Mouse (Mus musculus): ENCODE data around the gene Snrpn. TPM values are rescaled to one million over a fixed set of nuclear protein-coding genes. Genes with fewer than 3 reads are reported as not detected.

The Snrpn gene
- total and polyA plus RNA-seq, 2 experiments from 2014 or later = 529 to 1,123 TPM

DNA sequence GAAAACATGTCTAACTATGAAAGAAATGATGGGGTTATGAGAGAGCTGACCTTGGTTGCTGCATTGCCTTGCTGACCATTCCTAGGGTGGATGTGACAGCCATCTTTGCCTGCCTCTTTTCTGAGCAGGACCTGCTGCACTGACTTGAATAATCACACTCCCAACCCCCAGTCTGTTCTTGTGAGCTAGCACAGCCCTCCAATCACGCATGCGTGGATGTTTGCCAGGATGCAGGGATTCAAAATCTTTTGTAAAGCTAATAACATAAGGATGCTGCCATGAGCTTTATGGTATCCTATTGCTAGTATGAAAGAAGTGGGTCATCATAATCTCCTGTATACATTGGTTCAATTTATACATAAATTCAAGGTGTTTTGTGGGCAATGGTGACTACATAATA is 63.7 kb downstream of the Snrpn start:
- TF ChIP-seq CTCF (IDR thresholded peaks at IDR 0.05; ENCODE audit: low read depth) = no peak
- ATAC-seq (no peak), DNase-seq (ENCODE audit: low spot score) (peak; percentile 9)
- Histone ChIP-seq H3K4me2 (ENCODE audit: low read depth, low read length) (no peak overlapping the region), H3K4me1 (ENCODE audit: insufficient read depth, low read length) (no peaks in the 10 kb centered on the region), H3K9me3 (ENCODE audit: low read length) (no peaks in the 10 kb centered on the region), H3K36me3 (ENCODE audit: insufficient read depth, low read length) (no peaks in the 10 kb centered on the region), H3K27ac (no peak overlapping the region), H3K4me3 (ENCODE audit: low read length) (no peak overlapping the region), H3K9ac (replicated peaks; ENCODE audit: low read length) (no peak overlapping the region), H3K27me3 (ENCODE audit: insufficient read depth, low read length) (no peaks in the 10 kb centered on the region)
- 57% methylated on average over 2 of the region's 2 CpGs for WGBS

DNA sequence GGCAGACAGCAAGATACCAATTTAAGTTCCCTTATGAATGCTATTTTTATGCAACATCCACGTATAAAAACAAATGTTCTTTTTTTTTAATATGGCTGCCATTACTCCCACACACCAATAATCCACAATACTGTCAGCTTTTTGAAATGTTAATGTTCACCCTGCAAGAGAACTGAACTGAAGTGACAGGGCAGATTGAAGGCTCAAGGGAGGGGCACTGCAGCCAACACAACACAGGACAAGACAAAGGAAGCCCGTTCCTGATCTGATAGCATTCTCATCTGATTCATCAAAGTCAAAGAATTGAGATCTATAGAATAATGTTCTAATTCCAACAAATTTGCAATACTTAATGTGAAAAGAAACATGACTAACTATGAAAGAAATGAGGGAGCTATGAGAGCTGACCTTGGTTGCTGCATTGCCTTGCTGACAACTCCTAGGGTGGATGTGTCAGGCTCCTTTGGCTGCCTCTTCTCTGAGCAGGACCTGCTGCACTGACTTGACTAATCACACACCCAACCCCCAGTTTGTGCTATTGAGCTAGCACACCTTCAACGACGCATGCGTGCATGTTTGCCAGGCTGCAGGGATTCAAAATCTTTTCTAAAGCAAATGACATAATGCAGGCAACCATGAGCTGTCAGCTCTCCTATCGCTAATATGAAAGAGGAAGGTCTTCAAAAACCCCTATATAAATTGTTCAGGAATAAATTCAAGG is 92.4 kb downstream of the Snrpn start:
- Histone ChIP-seq H3K36me3 (ENCODE audit: insufficient read depth, low read length) (no peaks in the 10 kb centered on the region), H3K27ac (peak overlapping the region; percentile 20), H3K4me3 (ENCODE audit: low read length) (peak overlapping the region; percentile 18), H3K4me1 (ENCODE audit: insufficient read depth, low read length) (no peaks in the 10 kb centered on the region), H3K4me2 (ENCODE audit: low read depth, low read length) (peak overlapping the region; percentile 27), H3K27me3 (ENCODE audit: insufficient read depth, low read length) (no peaks in the 10 kb centered on the region), H3K9me3 (ENCODE audit: low read length) (no peaks in the 10 kb centered on the region), H3K9ac (replicated peaks; ENCODE audit: low read length) (no peak overlapping the region)
- WGBS = 59% methylated on average over 6 of the region's 6 CpGs
- ATAC-seq (peak; percentile 82), DNase-seq (ENCODE audit: low spot score) (peak; percentile 75)
- TF ChIP-seq CTCF (IDR thresholded peaks at IDR 0.05; ENCODE audit: low read depth) = no peak

DNA sequence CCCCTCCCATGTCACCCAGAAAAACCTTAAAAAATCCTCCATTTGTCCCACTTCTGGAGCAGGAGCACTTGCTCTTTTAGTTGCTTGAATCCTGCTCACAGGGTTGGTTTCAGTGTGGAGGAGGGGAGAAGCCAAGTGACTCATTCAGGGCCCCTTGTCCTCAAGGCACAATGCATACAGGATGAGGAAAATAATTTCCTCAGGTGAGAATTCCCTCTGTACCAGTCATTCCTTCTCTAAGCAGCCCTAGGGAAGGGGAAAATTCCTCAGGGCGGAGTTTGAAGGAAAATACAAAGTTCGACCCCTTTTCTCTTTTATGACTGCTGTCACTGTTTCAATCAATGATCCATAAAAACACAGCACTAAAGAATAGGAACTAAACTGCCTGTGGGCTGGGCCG is 126.8 kb downstream of the Snrpn start:
- no peaks in the 10 kb centered on the region for H3K36me3 ChIP-seq (ENCODE audit: insufficient read depth, low read length)
- ATAC-seq = no peak
- no peak overlapping the region for H3K4me3 ChIP-seq (ENCODE audit: low read length)
- H3K9ac ChIP-seq (replicated peaks; ENCODE audit: low read length) = no peak overlapping the region
- 0 out of 2 replicates have a peak, but pooled peaks cover 4% of the 10 kb centered on the region for H3K9me3 ChIP-seq (ENCODE audit: low read length)
- no peak for DNase-seq (ENCODE audit: low spot score)
- WGBS = 60% methylated on average over 3 of the region's 3 CpGs
- no peak overlapping the region for H3K4me2 ChIP-seq (ENCODE audit: low read depth, low read length)
- H3K27me3 ChIP-seq (ENCODE audit: insufficient read depth, low read length) = no peaks in the 10 kb centered on the region
- TF ChIP-seq CTCF (IDR thresholded peaks at IDR 0.05; ENCODE audit: low read depth) = no peak
- no peak overlapping the region for H3K27ac ChIP-seq
- H3K4me1 ChIP-seq (ENCODE audit: insufficient read depth, low read length) = no peaks in the 10 kb centered on the region

DNA sequence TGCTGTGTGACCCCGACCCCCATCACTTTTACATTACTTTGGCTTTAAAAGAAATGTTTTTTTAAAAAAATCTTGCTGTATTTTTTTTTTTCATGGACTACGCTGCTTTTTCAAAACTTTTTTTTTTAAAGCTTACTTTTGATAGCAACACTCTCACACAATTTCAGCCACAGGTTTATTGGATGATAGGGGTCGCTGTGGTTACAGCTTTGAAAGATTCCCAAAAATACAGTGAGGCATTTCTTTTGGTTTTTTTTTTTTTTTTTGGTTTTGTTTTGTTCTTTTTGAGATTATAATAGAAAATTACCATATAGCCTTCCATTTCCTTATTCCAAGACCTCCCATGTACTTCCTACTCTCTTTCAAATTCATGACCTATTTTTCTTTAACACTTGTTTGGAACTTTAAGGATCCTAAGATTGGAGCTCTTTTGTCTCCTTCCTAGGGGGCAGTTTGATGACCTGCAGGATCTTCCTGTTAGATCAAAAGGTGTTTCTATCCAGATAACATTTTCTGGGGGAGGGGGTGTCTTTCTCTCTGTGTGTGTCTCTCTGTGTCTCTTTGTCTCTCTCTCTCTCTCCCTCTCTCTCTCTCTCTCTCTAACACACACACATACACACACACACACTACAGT is 132.2 kb downstream of the Snrpn start:
- Histone ChIP-seq H3K27ac (no peak overlapping the region), H3K9me3 (ENCODE audit: low read length) (0 out of 2 replicates have a peak, but pooled peaks cover 8% of the 10 kb centered on the region), H3K9ac (replicated peaks; ENCODE audit: low read length) (no peak overlapping the region), H3K4me3 (ENCODE audit: low read length) (no peak overlapping the region), H3K27me3 (ENCODE audit: insufficient read depth, low read length) (no peaks in the 10 kb centered on the region), H3K4me2 (ENCODE audit: low read depth, low read length) (no peak overlapping the region), H3K36me3 (ENCODE audit: insufficient read depth, low read length) (no peaks in the 10 kb centered on the region), H3K4me1 (ENCODE audit: insufficient read depth, low read length) (no peaks in the 10 kb centered on the region)
- 40% methylated on average over 3 of the region's 3 CpGs for WGBS
- DNase-seq (ENCODE audit: low spot score) (peak; percentile 45), ATAC-seq (no peak)
- peak; percentile 35 for TF ChIP-seq CTCF (IDR thresholded peaks at IDR 0.05; ENCODE audit: low read depth)

DNA sequence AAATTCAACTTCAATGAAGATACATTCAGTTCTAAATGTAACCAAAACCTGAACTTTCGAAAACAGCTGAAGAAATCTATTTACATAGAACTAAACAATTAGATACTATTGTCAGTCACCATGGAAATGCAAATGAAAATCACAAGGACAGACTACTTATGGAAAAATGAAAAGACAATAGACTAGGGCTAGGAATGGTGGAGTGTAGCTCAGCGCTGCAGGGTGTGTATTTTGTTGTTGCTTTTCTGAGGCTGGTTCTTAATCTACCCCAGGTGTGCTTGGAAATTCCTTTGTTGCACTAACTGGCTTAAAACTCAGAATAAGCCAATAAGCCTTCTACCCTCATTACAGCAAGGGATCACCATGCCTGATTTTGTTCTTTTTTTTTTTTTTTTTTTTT is 133.8 kb downstream of the Snrpn start:
- Histone ChIP-seq H3K4me1 (ENCODE audit: insufficient read depth, low read length) (no peaks in the 10 kb centered on the region), H3K9me3 (ENCODE audit: low read length) (0 out of 2 replicates have a peak, but pooled peaks cover 8% of the 10 kb centered on the region), H3K27ac (no peak overlapping the region), H3K9ac (replicated peaks; ENCODE audit: low read length) (no peak overlapping the region), H3K4me3 (ENCODE audit: low read length) (no peak overlapping the region), H3K4me2 (ENCODE audit: low read depth, low read length) (no peak overlapping the region), H3K36me3 (ENCODE audit: insufficient read depth, low read length) (no peaks in the 10 kb centered on the region), H3K27me3 (ENCODE audit: insufficient read depth, low read length) (no peaks in the 10 kb centered on the region)
- 44% methylated on average over 2 of the region's 2 CpGs for WGBS
- ATAC-seq (no peak), DNase-seq (ENCODE audit: low spot score) (no peak)
- TF ChIP-seq CTCF (IDR thresholded peaks at IDR 0.05; ENCODE audit: low read depth) = no peak

DNA sequence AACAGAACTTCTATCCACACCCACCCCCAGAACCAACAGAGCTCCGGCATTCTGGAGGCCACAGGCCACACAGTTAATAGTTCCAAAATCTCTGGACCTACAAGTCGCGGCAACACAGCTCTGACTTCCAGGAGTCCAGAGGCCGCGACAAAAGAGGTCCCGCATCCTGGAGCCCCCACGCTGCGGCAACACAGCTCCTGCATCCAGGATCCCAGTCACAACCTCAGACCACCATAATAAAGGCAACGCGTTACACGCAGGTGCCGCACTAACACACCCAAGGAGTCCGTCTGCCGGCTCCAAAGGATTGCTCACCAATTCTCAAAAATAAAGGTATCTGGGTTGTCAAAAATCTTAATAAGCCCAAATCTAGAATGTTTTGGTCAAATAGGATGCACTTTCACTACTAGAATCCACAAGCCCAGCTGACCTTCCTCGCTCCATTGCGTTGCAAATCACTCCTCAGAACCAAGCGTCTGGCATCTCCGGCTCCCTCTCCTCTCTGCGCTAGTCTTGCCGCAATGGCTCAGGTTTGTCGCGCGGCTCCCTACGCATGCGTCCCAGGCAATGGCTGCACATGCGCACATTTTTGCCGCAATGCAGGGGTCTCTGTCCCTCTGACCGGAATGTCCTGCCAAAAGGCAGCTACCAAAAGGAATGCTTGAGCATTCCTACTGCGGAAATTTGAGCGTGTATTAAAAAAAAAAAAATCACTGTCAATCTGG is 135.3 kb downstream of the Snrpn start, which contains the start of the genes Snurf and Gm38393:
TSS of gene Snurf (minus strand) at position 444 of the 725 bp plus-strand sequence.
TSS of gene Gm38393 (minus strand) at position 459 of the 725 bp plus-strand sequence.
- 51% methylated on average over 30 of the region's 30 CpGs for WGBS

More for the DNA sequence above, 135.3 kb downstream of the Snrpn start, which contains the start of the genes Snurf and Gm38393:
- TF ChIP-seq CTCF (IDR thresholded peaks at IDR 0.05; ENCODE audit: low read depth) = no peak
- H3K4me1 ChIP-seq (ENCODE audit: insufficient read depth, low read length) = no peaks in the 10 kb centered on the region
- 0 out of 2 replicates have a peak, but pooled peaks cover 8% of the 10 kb centered on the region for H3K9me3 ChIP-seq (ENCODE audit: low read length)
- H3K4me3 ChIP-seq (ENCODE audit: low read length) = peak within 1 kb of the TSS; percentile 58
- H3K36me3 ChIP-seq (ENCODE audit: insufficient read depth, low read length) = no peaks in the 10 kb centered on the region
- ATAC-seq (peak; percentile 79), DNase-seq (ENCODE audit: low spot score) (peak; percentile 90)
- H3K9ac ChIP-seq (replicated peaks; ENCODE audit: low read length) = peak within 1 kb of the TSS; percentile 72
- no peaks in the 10 kb centered on the region for H3K27me3 ChIP-seq (ENCODE audit: insufficient read depth, low read length)
- H3K27ac ChIP-seq = peak within 1 kb of the TSS; percentile 89
- H3K4me2 ChIP-seq (ENCODE audit: low read depth, low read length) = peak within 1 kb of the TSS; percentile 46

Data from hindbrain, postnatal 0 days (tissue).